Mouse (Mus musculus) MEL (cell line): ENCODE measurements around the gene Cnot2. TPM values are rescaled to one million over a fixed set of nuclear protein-coding genes. Genes with fewer than 3 reads are reported as not detected.

Experiments used
- DNase-seq: peaks from one replicate; pipeline ENCODE4 v3.0.0; 2011; ENCODE audit warnings: low read depth, low spot score
- H3K27ac ChIP-seq: 2 replicates; pipeline ENCODE4 v1.5.1; 2012; ENCODE audit warnings: low read depth, mild to moderate bottlenecking, control low read depth, low read length, moderate library complexity; ENCODE audit not compliant: control insufficient read depth
- H3K27me3 ChIP-seq, 2 experiments: fragments of 150-350 bp in 1 of 2; sonication (generic) in 1 of 2; 2 replicates each; pipeline ENCODE4 v1.6.1; 2012; ENCODE audit warnings: low read length in 2 of 2, mild to moderate bottlenecking in 2 of 2, improper control_type of control experiment in 1 of 2, moderate library complexity in 1 of 2; ENCODE audit not compliant: insufficient read depth in 2 of 2, control insufficient read depth in 1 of 2
- H3K36me3 ChIP-seq, 2 experiments: 2 replicates each; pipeline ENCODE4 v1.6.1; 2012 to 2014; ENCODE audit warnings: low read length in 2 of 2, improper control_type of control experiment in 1 of 2, inconsistent platforms in 1 of 2, mild to moderate bottlenecking in 1 of 2; ENCODE audit not compliant: insufficient read depth in 2 of 2, control insufficient read depth in 1 of 2
- H3K4me1 ChIP-seq, 2 experiments: fragments of 150-350 bp in 1 of 2; sonication (generic) in 1 of 2; 2 replicates each; pipeline ENCODE4 v1.6.1; 2012; ENCODE audit warnings: low read length in 2 of 2, improper control_type of control experiment in 1 of 2, mild to moderate bottlenecking in 1 of 2; ENCODE audit not compliant: insufficient read depth in 2 of 2, control insufficient read depth in 1 of 2
- H3K4me3 ChIP-seq, 2 experiments: fragments of 150-350 bp in 1 of 2; sonication (generic) in 1 of 2; 2 replicates each; pipeline ENCODE4 v1.5.1; 2012; ENCODE audit warnings: low read depth in 2 of 2, low read length in 2 of 2, mild to moderate bottlenecking in 2 of 2, moderate library complexity in 2 of 2, control low read depth in 1 of 2, improper control_type of control experiment in 1 of 2; ENCODE audit not compliant: control insufficient read depth in 1 of 2, insufficient read depth in 1 of 2
- H3K79me2 ChIP-seq: 2 replicates; pipeline ENCODE4 v1.6.1; 2012; ENCODE audit warnings: mild to moderate bottlenecking, low read length, moderate library complexity; ENCODE audit not compliant: control insufficient read depth, poor library complexity, insufficient read depth
- H3K9ac ChIP-seq: 2 replicates; pipeline ENCODE4 v1.6.1; 2012; ENCODE audit warnings: low read depth, mild to moderate bottlenecking, control low read depth, low read length, moderate library complexity; ENCODE audit not compliant: control insufficient read depth, poor library complexity, severe bottlenecking
- H3K9me3 ChIP-seq: fragments of 150-350 bp; sonication (generic); replicated peaks from 2 replicates; pipeline ENCODE4 v1.6.1; 2012; ENCODE audit warnings: mild to moderate bottlenecking, low read length, improper control_type of control experiment, moderate library complexity; ENCODE audit not compliant: insufficient read depth
- CHD1 ChIP-seq: IDR thresholded peaks from 2 replicates; pipeline ENCODE4 v1.6.1; 2012; ENCODE audit warnings: low read depth, mild to moderate bottlenecking, inconsistent platforms, low read length, improper control_type of control experiment
- E2F4 ChIP-seq: IDR thresholded peaks from 2 replicates; pipeline ENCODE4 v1.6.1; 2011; ENCODE audit warnings: low read depth, low read length, improper control_type of control experiment, borderline replicate concordance
- EP300 ChIP-seq, 2 experiments: IDR thresholded peaks; 2 replicates each; pipeline ENCODE4 v1.6.1; 2011; ENCODE audit warnings: improper control_type of control experiment in 2 of 2, low read length in 2 of 2, low read depth in 1 of 2, mild to moderate bottlenecking in 1 of 2
- ETS1 ChIP-seq: IDR thresholded peaks from 2 replicates; pipeline ENCODE4 v1.6.1; 2012; ENCODE audit warnings: low read depth, mild to moderate bottlenecking, inconsistent platforms, low read length, improper control_type of control experiment, moderate library complexity
- GATA1 ChIP-seq: IDR thresholded peaks from 2 replicates; pipeline ENCODE4 v1.6.1; 2011; ENCODE audit warnings: low read depth, low read length, improper control_type of control experiment
- JUND ChIP-seq: IDR thresholded peaks from 2 replicates; pipeline ENCODE4 v1.6.1; 2011; ENCODE audit warnings: low read depth, mild to moderate bottlenecking, improper control_type of control experiment, low read length
- MAFK ChIP-seq: IDR thresholded peaks from 2 replicates; pipeline ENCODE4 v1.6.1; 2011; ENCODE audit warnings: low read depth, mild to moderate bottlenecking, low read length, improper control_type of control experiment, borderline replicate concordance
- MAX ChIP-seq: IDR thresholded peaks from 2 replicates; pipeline ENCODE4 v1.6.1; 2011; ENCODE audit warnings: low read length, improper control_type of control experiment
- MEF2A ChIP-seq: IDR thresholded peaks from 2 replicates; pipeline ENCODE4 v1.6.1; 2014; ENCODE audit warnings: low read depth, mild to moderate bottlenecking, inconsistent platforms, low read length, improper control_type of control experiment; ENCODE audit not compliant: poor library complexity, insufficient replicate concordance, severe bottlenecking; ENCODE audit errors: extremely low read depth
- MXI1 ChIP-seq: IDR thresholded peaks from 2 replicates; pipeline ENCODE4 v1.6.1; 2011; ENCODE audit warnings: mild to moderate bottlenecking, low read depth, low read length, improper control_type of control experiment
- MYB ChIP-seq: IDR thresholded peaks from 2 replicates; pipeline ENCODE4 v1.6.1; 2011; ENCODE audit warnings: mild to moderate bottlenecking, low read depth, low read length, improper control_type of control experiment
- NELFE ChIP-seq: IDR thresholded peaks from 2 replicates; pipeline ENCODE4 v1.6.1; 2011; ENCODE audit warnings: low read depth, low read length, improper control_type of control experiment
- POLR2AphosphoS5 ChIP-seq: IDR thresholded peaks from 2 replicates; pipeline ENCODE4 v1.6.1; 2012; ENCODE audit warnings: low read depth, borderline replicate concordance, mild to moderate bottlenecking, inconsistent platforms, low read length, moderate library complexity, mixed read lengths
- RAD21 ChIP-seq: IDR thresholded peaks from 2 replicates; pipeline ENCODE4 v1.6.1; 2011; ENCODE audit warnings: mild to moderate bottlenecking, low read depth, low read length, improper control_type of control experiment
- RCOR1 ChIP-seq: IDR thresholded peaks from 2 replicates; pipeline ENCODE4 v1.6.1; 2012; ENCODE audit warnings: low read depth, mild to moderate bottlenecking, inconsistent platforms, low read length, improper control_type of control experiment
- SMC3 ChIP-seq: IDR thresholded peaks from 2 replicates; pipeline ENCODE4 v1.6.1; 2011; ENCODE audit warnings: low read depth, low read length, improper control_type of control experiment
- TBP ChIP-seq: IDR thresholded peaks from 2 replicates; pipeline ENCODE4 v1.8.0; 2011; ENCODE audit warnings: low read depth, low read length, improper control_type of control experiment
- TCF12 ChIP-seq: IDR thresholded peaks from 2 replicates; pipeline ENCODE4 v1.6.1; 2014; ENCODE audit warnings: low read depth, mild to moderate bottlenecking, inconsistent platforms, low read length, improper control_type of control experiment, moderate library complexity
- USF1 ChIP-seq: IDR thresholded peaks from 2 replicates; pipeline ENCODE4 v1.6.1; 2014; ENCODE audit warnings: low read depth, mild to moderate bottlenecking, inconsistent platforms, low read length, improper control_type of control experiment, moderate library complexity
- ZC3H11A ChIP-seq: IDR thresholded peaks from 2 replicates; pipeline ENCODE4 v1.6.1; 2012; ENCODE audit warnings: low read depth, mild to moderate bottlenecking, inconsistent platforms, low read length, improper control_type of control experiment
- ZKSCAN1 ChIP-seq: IDR thresholded peaks from 2 replicates; pipeline ENCODE4 v1.6.1; 2012; ENCODE audit warnings: low read depth, mild to moderate bottlenecking, inconsistent platforms, low read length, improper control_type of control experiment, moderate library complexity
- ZNF384 ChIP-seq: IDR thresholded peaks from 2 replicates; pipeline ENCODE4 v1.6.1; 2012; ENCODE audit warnings: low read depth, mild to moderate bottlenecking, inconsistent platforms, low read length, improper control_type of control experiment
- polyA plus RNA-seq, 2 experiments: library from polyadenylated mRNA; stranded (reverse) in 1 of 2; unstranded in 1 of 2; fragments of >175 nt in 1 of 2; fragments of >200 nt in 1 of 2; gene quantifications; 2 replicates each; pipeline versions ENCODE4 v1.2.1 to v1.2.4; 2012; ENCODE audit warnings: low replicate concordance in 2 of 2, low read depth in 1 of 2; ENCODE audit not compliant: insufficient read length in 2 of 2, insufficient read depth in 1 of 2, missing spikeins in 1 of 2
- total RNA-seq: library from RNA; depleted of rRNA; stranded (reverse); fragments of 300-350 nt; gene quantifications from 2 replicates; pipeline ENCODE4 v1.2.3, GENCODE M21; 2012

Gene Cnot2
- total and polyA plus RNA-seq, 3 experiments: 84.3 to 554 (median 88.8) TPM

DNA sequence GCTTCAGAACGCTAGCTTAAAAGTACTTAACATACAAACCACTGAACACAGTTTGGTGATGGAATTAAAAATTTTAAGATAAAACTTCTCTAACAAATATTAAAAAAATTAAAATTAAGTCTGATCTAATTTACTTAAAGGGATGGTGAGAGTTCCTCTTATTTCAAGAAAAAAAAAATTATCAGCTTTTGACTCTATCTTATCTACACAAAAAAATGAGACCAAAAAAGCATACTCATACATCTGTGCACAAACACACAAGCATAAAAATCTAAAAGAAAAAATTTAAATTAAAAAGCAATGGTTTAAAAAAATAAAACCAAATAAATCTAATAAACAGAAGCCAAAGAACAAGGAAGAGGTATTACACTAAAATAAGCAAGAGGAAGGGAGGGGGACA is 61.7 kb downstream of the Cnot2 start:
- peaks cover 6 to 17% of the 10 kb centered on the region in 2 experiments for H3K4me1 ChIP-seq
- peaks cover 6% of the 10 kb centered on the region for H3K79me2 ChIP-seq
- no peak for DNase-seq
- peak; percentile 64 to 82; a peak in 3 of 4 replicates for TF ChIP-seq EP300 (IDR thresholded peaks at IDR 0.05; ENCODE audit: low read depth in 1 of 2, low read length in 2 of 2)
- no peak for TF ChIP-seq MAFK
- TF ChIP-seq ETS1: peak; percentile 58
- no peak for TF ChIP-seq TBP
- TF ChIP-seq RCOR1: 0 out of 2 replicates have a peak, but pooled peaks have one; percentile 45
- no peak for TF ChIP-seq USF1
- TF ChIP-seq GATA1: peak; percentile 90
- TF ChIP-seq ZNF384: peak; percentile 96
- TF ChIP-seq POLR2AphosphoS5: no peak
- peak; percentile 69 for TF ChIP-seq TCF12
- no peak for TF ChIP-seq JUND
- 0 out of 2 replicates have a peak, but pooled peaks have one; percentile 3 for TF ChIP-seq MEF2A
- peak overlapping the region in 1 of 2 experiments; percentile 6; a peak in 2 of 4 replicates for H3K4me3 ChIP-seq
- H3K27me3 ChIP-seq: no peaks in the 10 kb centered on the region
- H3K27ac ChIP-seq: peak overlapping the region; percentile 68
- H3K9me3 ChIP-seq: no peaks in the 10 kb centered on the region
- H3K36me3 ChIP-seq: peaks cover 0 to 31% of the 10 kb centered on the region in 2 experiments; a peak in 3 of 4 replicates
- H3K9ac ChIP-seq: no peak overlapping the region

DNA sequence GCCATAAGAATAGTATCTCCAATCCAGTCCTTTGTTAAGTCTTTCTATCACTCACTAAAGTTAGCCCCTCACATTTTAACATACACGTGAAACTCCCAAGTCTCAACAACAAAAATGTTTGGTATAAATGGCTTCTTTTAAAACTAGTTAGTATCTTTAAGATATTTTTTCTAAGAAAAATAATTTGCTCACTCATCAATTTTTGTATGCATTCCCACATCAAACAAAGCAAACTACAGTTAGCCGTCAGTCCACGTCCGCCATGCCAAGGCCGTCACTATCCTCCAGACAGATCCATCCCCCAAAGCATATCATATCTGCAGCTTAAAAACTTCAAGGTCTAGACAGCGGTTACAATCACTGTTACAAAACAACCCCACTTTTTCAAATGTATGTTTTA is 65.7 kb downstream of the Cnot2 start:
- no peak for DNase-seq
- Histone ChIP-seq H3K36me3 (peaks cover 2 to 42% of the 10 kb centered on the region in 2 experiments), H3K4me1 (peaks cover 14 to 29% of the 10 kb centered on the region in 2 experiments), H3K9ac (no peak overlapping the region), H3K79me2 (peaks cover 11% of the 10 kb centered on the region), H3K27ac (no peak overlapping the region), H3K9me3 (no peaks in the 10 kb centered on the region), H3K4me3 (no peak overlapping the region), H3K27me3 (no peaks in the 10 kb centered on the region)
- no peak for TF ChIP-seq MYB
- TF ChIP-seq SMC3: no peak
- no peak for TF ChIP-seq E2F4
- no peak for TF ChIP-seq CHD1
- no peak for TF ChIP-seq TBP
- no peak for TF ChIP-seq MAX
- no peak for TF ChIP-seq MEF2A
- TF ChIP-seq MXI1: no peak
- TF ChIP-seq ZKSCAN1: no peak
- TF ChIP-seq ZC3H11A: no peak
- TF ChIP-seq NELFE: no peak
- TF ChIP-seq RAD21: no peak
- TF ChIP-seq, all 39 proteins: peak for 0
